Mouse (Mus musculus): Measurements from ENCODE around the gene Wdpcp. TPM values are rescaled to one million over a fixed set of nuclear protein-coding genes. Genes with fewer than 3 reads are reported as not detected.

Wdpcp gene
- polyA plus RNA-seq, 1 experiment from 2014 or later = 11.5 TPM

DNA sequence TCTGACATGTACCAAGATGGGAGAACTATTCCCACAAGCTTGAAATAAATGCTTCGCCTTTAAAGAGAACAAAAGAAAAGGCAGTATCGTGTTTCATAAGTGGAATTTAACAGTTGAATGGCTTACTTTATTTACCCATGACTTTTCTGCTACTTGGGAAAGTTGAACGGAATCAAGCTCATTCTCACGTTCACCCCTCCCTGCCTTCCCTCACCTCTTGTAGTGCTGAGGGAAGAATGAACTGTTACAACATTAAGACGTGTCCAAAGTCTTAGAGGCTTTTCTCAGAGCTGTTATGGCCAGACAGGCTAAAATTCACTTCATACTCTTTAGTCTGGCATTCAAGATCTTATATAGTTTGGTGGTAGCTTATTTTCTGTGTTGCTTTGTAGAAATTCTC, 30.5 kb downstream of the Wdpcp start:
- no peaks in the 10 kb centered on the region; the same call in 1 of the 2 replicates for H3K9me3 ChIP-seq (replicated peaks; ENCODE audit: control insufficient read depth, low read length, poor library complexity, severe bottlenecking)
- WGBS = 36% methylated on average over 5 of the region's 5 CpGs
- H3K4me2 ChIP-seq (ENCODE audit: low read length) = no peak overlapping the region
- H3K27me3 ChIP-seq (ENCODE audit: control insufficient read depth, insufficient read depth, low read depth, low read length) = no peaks in the 10 kb centered on the region
- H3K36me3 ChIP-seq (ENCODE audit: control insufficient read depth, insufficient read depth, low read length) = no peaks in the 10 kb centered on the region
- H3K4me3 ChIP-seq (ENCODE audit: low read depth, low read length) = no peak overlapping the region
- H3K27ac ChIP-seq (ENCODE audit: low read length) = no peak overlapping the region
- no peak for ATAC-seq
- H3K4me1 ChIP-seq (ENCODE audit: control insufficient read depth, insufficient read depth, low read length) = no peaks in the 10 kb centered on the region
- H3K9ac ChIP-seq (ENCODE audit: low read depth, low read length) = no peak overlapping the region

DNA sequence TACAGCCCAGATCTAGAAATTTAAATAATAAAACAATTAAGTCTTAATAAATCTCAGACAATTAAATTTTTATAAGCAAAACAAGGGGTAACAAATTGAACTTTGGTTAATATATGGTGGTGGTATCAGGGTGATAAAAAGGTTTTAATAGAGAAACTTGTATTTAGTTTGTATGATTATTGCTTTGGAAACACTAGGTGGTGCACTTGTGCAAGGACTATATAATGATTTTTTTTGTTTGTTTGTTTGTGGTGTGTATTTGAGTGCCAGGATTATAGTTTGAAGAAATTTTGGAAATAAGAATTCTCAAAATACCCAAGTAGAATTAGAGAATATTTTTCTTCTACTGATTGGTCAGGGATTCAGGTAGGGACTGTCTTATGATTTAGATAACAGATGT, 43.9 kb downstream of the Wdpcp start:
- no peak overlapping the region for H3K27ac ChIP-seq (ENCODE audit: low read length)
- H3K9me3 ChIP-seq (replicated peaks; ENCODE audit: control insufficient read depth, low read length, poor library complexity, severe bottlenecking) = no peaks in the 10 kb centered on the region
- no peak overlapping the region for H3K4me2 ChIP-seq (ENCODE audit: low read length)
- H3K4me3 ChIP-seq (ENCODE audit: low read depth, low read length) = no peak overlapping the region
- no peak for ATAC-seq
- H3K4me1 ChIP-seq (ENCODE audit: control insufficient read depth, insufficient read depth, low read length) = no peaks in the 10 kb centered on the region
- H3K27me3 ChIP-seq (ENCODE audit: control insufficient read depth, insufficient read depth, low read depth, low read length) = no peaks in the 10 kb centered on the region
- no peaks in the 10 kb centered on the region for H3K36me3 ChIP-seq (ENCODE audit: control insufficient read depth, insufficient read depth, low read length)
- no peak overlapping the region for H3K9ac ChIP-seq (ENCODE audit: low read depth, low read length)

DNA sequence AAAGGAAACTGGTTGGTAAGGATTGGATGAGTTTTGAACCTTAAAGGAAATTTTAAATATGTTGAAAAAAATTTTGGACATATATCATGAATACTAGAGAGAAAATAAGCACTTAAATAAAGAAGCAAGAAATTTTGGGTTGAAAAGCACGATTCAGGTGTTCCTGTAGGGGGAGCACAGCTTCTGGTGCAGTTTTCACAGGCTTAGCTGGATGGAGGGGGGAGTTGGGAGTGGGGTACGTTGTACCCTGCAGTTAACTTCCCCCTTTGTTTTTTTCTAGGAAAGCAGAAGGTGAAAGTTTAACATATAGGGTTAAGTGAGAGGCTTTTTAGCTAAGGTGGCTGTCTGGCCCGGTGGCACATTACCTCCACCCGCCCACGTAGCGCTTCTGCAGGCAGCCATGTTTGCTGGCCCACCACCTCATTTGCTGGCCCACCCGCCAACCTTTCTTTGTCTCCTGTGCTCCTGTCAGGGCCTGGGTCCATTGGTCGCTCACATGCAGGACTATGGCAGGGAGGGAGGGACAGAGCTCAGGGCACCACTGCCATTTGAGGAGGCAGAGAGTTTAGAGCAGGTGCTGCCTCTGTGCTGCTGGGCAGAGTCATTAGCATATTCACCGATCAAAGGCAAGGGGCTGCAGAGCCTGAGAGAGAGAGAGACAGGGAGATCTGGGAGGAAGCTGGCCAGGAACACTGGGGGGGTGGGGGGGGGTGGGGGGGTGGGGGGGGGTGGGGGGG, 62.3 kb downstream of the Wdpcp start:
- no peak for ATAC-seq
- WGBS = 62% methylated on average over 9 of the region's 9 CpGs

DNA sequence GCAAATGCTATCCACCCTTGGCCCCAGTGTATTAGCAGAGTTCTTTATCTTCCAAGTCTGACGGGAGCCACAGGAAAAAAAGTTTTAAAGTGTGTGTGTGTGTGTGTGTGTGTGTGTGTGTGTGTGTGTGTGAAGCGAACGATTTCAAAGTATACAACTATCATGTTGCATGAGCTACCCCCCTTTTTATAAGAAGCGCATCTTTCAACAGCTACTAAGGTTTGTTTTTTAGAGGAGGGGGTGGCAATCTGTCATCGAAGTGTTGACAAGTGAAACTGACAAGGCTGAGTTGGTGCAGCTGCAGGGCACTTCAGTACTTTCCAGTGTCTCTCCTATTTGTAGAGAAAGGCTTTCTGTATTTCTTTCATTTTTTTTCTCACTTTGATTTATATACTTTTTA, 66.3 kb downstream of the Wdpcp start:
- H3K36me3 ChIP-seq (ENCODE audit: control insufficient read depth, insufficient read depth, low read length) = no peaks in the 10 kb centered on the region
- no peak for ATAC-seq
- H3K9me3 ChIP-seq (replicated peaks; ENCODE audit: control insufficient read depth, low read length, poor library complexity, severe bottlenecking) = no peaks in the 10 kb centered on the region
- no peaks in the 10 kb centered on the region for H3K27me3 ChIP-seq (ENCODE audit: control insufficient read depth, insufficient read depth, low read depth, low read length)
- no peak overlapping the region for H3K27ac ChIP-seq (ENCODE audit: low read length)
- H3K4me2 ChIP-seq (ENCODE audit: low read length) = no peak overlapping the region
- WGBS = 75% methylated on average over 5 of the region's 5 CpGs
- no peak overlapping the region for H3K9ac ChIP-seq (ENCODE audit: low read depth, low read length)
- H3K4me1 ChIP-seq (ENCODE audit: control insufficient read depth, insufficient read depth, low read length) = no peaks in the 10 kb centered on the region
- H3K4me3 ChIP-seq (ENCODE audit: low read depth, low read length) = no peak overlapping the region

More for the DNA sequence above, 62.3 kb downstream of the Wdpcp start:
- H3K27me3 ChIP-seq (ENCODE audit: control insufficient read depth, insufficient read depth, low read depth, low read length) = no peaks in the 10 kb centered on the region
- no peak overlapping the region for H3K27ac ChIP-seq (ENCODE audit: low read length)
- H3K36me3 ChIP-seq (ENCODE audit: control insufficient read depth, insufficient read depth, low read length) = no peaks in the 10 kb centered on the region
- no peak overlapping the region for H3K4me2 ChIP-seq (ENCODE audit: low read length)
- H3K4me3 ChIP-seq (ENCODE audit: low read depth, low read length) = no peak overlapping the region
- H3K9me3 ChIP-seq (replicated peaks; ENCODE audit: control insufficient read depth, low read length, poor library complexity, severe bottlenecking) = no peaks in the 10 kb centered on the region
- H3K4me1 ChIP-seq (ENCODE audit: control insufficient read depth, insufficient read depth, low read length) = no peaks in the 10 kb centered on the region
- H3K9ac ChIP-seq (ENCODE audit: low read depth, low read length) = no peak overlapping the region

DNA sequence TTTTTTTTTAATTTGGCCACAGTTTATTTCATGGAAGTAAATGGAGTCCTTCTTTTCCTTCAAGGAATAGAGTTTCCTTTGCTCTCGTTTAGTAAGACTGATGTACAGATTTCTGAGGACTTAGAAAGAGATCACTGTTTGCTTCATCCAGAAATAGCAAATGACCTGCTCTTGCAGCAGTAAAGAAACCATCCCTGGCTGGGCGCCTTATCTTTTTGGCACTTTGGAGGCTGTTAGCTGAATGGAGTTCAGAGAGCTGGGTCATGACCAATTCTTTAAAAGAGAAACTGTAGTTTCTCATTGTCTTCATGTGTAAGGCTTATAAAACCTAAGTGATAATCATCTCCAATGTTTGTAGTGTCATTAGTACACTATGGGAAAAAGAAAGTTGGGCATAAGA, 67.5 kb downstream of the Wdpcp start:
- no peak overlapping the region for H3K4me2 ChIP-seq (ENCODE audit: low read length)
- no peak overlapping the region for H3K4me3 ChIP-seq (ENCODE audit: low read depth, low read length)
- no peaks in the 10 kb centered on the region for H3K9me3 ChIP-seq (replicated peaks; ENCODE audit: control insufficient read depth, low read length, poor library complexity, severe bottlenecking)
- WGBS = 87% methylated on average over 2 of the region's 2 CpGs
- no peak for ATAC-seq
- no peak overlapping the region for H3K27ac ChIP-seq (ENCODE audit: low read length)
- H3K4me1 ChIP-seq (ENCODE audit: control insufficient read depth, insufficient read depth, low read length) = no peaks in the 10 kb centered on the region
- no peak overlapping the region for H3K9ac ChIP-seq (ENCODE audit: low read depth, low read length)
- H3K27me3 ChIP-seq (ENCODE audit: control insufficient read depth, insufficient read depth, low read depth, low read length) = no peaks in the 10 kb centered on the region
- no peaks in the 10 kb centered on the region for H3K36me3 ChIP-seq (ENCODE audit: control insufficient read depth, insufficient read depth, low read length)

DNA sequence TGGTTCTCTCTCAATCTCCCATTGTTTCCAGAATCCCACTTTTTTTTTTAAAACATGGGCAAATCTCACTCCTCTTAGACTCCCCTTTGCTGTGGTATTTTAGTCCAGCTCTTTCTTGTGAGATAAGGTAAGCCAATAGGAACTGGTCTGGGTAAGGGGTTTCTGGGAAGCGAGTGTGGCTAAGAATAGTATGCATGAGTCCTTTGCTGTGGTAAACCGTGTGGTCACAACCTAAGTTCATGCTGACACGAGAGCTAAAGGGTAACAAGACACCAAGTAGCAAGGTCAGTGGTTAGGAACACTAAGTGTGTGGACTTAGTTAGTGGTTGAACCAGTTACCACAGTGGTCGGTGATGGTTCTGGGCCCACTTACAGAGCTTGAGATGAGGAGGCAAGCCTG, 72.2 kb downstream of the Wdpcp start:
- no peak for ATAC-seq
- WGBS = 82% methylated on average over 4 of the region's 4 CpGs
- no peaks in the 10 kb centered on the region for H3K9me3 ChIP-seq (replicated peaks; ENCODE audit: control insufficient read depth, low read length, poor library complexity, severe bottlenecking)

DNA sequence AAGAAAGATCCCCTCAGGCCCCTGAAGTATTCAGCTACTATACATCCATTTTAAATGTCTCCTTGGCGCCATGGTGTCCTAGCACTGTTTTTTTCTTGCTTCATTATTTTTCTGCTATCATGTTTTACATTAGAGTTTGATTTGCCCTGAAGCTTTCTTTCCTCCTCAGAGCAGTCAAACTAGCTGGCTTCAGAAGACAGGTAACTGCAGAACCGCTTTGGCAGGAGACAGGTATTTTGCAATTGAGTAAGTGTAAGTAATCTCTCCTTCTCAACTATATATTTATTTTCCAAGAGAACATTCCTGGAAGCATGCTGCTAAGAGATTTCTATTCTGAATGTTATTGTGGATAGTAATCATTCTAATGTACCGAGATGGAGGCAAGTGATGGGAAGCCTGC, 74.1 kb downstream of the Wdpcp start:
- no peaks in the 10 kb centered on the region for H3K9me3 ChIP-seq (replicated peaks; ENCODE audit: control insufficient read depth, low read length, poor library complexity, severe bottlenecking)
- H3K27me3 ChIP-seq (ENCODE audit: control insufficient read depth, insufficient read depth, low read depth, low read length) = no peaks in the 10 kb centered on the region
- H3K27ac ChIP-seq (ENCODE audit: low read length) = no peak overlapping the region
- no peaks in the 10 kb centered on the region for H3K36me3 ChIP-seq (ENCODE audit: control insufficient read depth, insufficient read depth, low read length)
- 83% methylated on average over 3 of the region's 3 CpGs for WGBS
- H3K4me3 ChIP-seq (ENCODE audit: low read depth, low read length) = no peak overlapping the region
- no peak for ATAC-seq
- H3K9ac ChIP-seq (ENCODE audit: low read depth, low read length) = no peak overlapping the region
- H3K4me1 ChIP-seq (ENCODE audit: control insufficient read depth, insufficient read depth, low read length) = no peaks in the 10 kb centered on the region
- H3K4me2 ChIP-seq (ENCODE audit: low read length) = no peak overlapping the region

More for the DNA sequence above, 72.2 kb downstream of the Wdpcp start:
- Histone ChIP-seq H3K36me3 (ENCODE audit: control insufficient read depth, insufficient read depth, low read length) (no peaks in the 10 kb centered on the region), H3K4me3 (ENCODE audit: low read depth, low read length) (no peak overlapping the region), H3K27ac (ENCODE audit: low read length) (no peak overlapping the region), H3K9ac (ENCODE audit: low read depth, low read length) (no peak overlapping the region), H3K4me2 (ENCODE audit: low read length) (no peak overlapping the region), H3K4me1 (ENCODE audit: control insufficient read depth, insufficient read depth, low read length) (no peaks in the 10 kb centered on the region), H3K27me3 (ENCODE audit: control insufficient read depth, insufficient read depth, low read depth, low read length) (no peaks in the 10 kb centered on the region)

DNA sequence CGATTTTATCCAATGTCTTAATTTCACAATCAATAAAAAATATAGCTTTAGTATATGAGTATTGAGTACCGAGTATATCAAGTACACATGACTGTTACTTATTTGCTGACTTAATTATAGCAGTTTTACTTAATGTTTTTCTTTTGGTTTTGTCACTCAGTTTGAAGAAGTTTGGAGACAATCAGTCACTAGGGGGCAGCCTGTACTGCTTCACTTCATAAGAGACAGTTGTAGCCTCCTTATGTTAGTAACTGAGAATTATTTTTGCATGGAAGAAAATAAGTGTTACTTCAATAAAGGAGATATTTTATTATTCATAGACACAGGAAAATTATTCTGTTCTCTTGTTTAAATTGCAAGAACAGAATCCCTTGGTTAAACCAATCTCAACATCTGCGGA, 87.0 kb downstream of the Wdpcp start:
- 57% methylated on average over 3 of the region's 3 CpGs for WGBS
- Histone ChIP-seq H3K4me3 (ENCODE audit: low read depth, low read length) (no peak overlapping the region), H3K9ac (ENCODE audit: low read depth, low read length) (no peak overlapping the region), H3K4me1 (ENCODE audit: control insufficient read depth, insufficient read depth, low read length) (no peaks in the 10 kb centered on the region), H3K4me2 (ENCODE audit: low read length) (no peak overlapping the region), H3K27ac (ENCODE audit: low read length) (no peak overlapping the region), H3K9me3 (replicated peaks; ENCODE audit: control insufficient read depth, low read length, poor library complexity, severe bottlenecking) (peaks cover 4% of the 10 kb centered on the region; the same call in 1 of the 2 replicates), H3K36me3 (ENCODE audit: control insufficient read depth, insufficient read depth, low read length) (no peaks in the 10 kb centered on the region), H3K27me3 (ENCODE audit: control insufficient read depth, insufficient read depth, low read depth, low read length) (no peaks in the 10 kb centered on the region)
- ATAC-seq = no peak; the same call in 1 of the 2 replicates

DNA sequence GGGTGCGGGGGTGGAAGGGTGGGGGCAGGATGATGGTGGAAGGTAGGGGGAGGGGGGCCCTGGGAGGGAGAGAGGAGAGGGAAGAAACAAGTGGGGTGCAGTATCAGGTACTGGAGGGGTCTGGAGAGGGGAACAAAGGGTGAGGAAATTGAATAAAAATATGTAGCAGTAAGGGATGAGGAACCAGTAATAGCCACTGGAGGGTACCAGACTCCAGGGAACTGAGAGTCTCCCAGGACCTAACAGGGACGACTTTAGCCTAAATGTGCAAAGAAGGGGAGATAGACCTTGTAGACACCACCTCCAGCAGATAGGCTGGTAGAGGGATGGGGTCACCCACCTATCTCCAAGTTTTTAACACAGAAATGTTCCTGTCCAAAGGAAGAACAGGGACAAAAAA, 105.0 kb downstream of the Wdpcp start:
- 64% methylated on average over 2 of the region's 2 CpGs for WGBS
- 0 out of 2 replicates have a peak, but pooled peaks have one; percentile 11 for ATAC-seq
- no peaks in the 10 kb centered on the region for H3K36me3 ChIP-seq (ENCODE audit: control insufficient read depth, insufficient read depth, low read length)

More for the DNA sequence above, 105.0 kb downstream of the Wdpcp start:
- H3K27ac ChIP-seq (ENCODE audit: low read length) = no peak overlapping the region
- no peak overlapping the region for H3K4me3 ChIP-seq (ENCODE audit: low read depth, low read length)
- H3K4me1 ChIP-seq (ENCODE audit: control insufficient read depth, insufficient read depth, low read length) = no peaks in the 10 kb centered on the region
- H3K9me3 ChIP-seq (replicated peaks; ENCODE audit: control insufficient read depth, low read length, poor library complexity, severe bottlenecking) = no peaks in the 10 kb centered on the region
- no peak overlapping the region for H3K4me2 ChIP-seq (ENCODE audit: low read length)
- H3K9ac ChIP-seq (ENCODE audit: low read depth, low read length) = no peak overlapping the region
- H3K27me3 ChIP-seq (ENCODE audit: control insufficient read depth, insufficient read depth, low read depth, low read length) = no peaks in the 10 kb centered on the region

Data from midbrain, embryonic 16.5 days (tissue).